Mouse (Mus musculus): ENCODE data around the gene Tkt.
A peak's percentile ranks its signal among the peaks of the same experiment; 100 is the strongest.
"Not testable (repeated sequence)": the region's sequence is repeated elsewhere in the genome, so short reads cannot be mapped to it uniquely, and the experiment has no call there.

Gene Tkt

GRCm38 (mm10) chr14:30548131-30548720, at the start of gene Tkt:
Gene Tkt, plus strand, starts transcription at chr14:30548359.
- peak; percentile 99 for DNase-seq

GRCm38 (mm10) chr14:30504990-30505389, 43.2 kb upstream of the Tkt start:
- DNase-seq, result peak; percentile 2

GRCm38 (mm10) chr14:30510214-30510763, 37.9 kb upstream of the Tkt start:
- peak; percentile 68 for DNase-seq

- DNase-seq, result no peak
Observed at GRCm38 (mm10) chr14:30512896-30513295, 35.3 kb upstream of the Tkt start.

- no peak for DNase-seq
Observed at GRCm38 (mm10) chr14:30515931-30516723, 32.0 kb upstream of the Tkt start.

GRCm38 (mm10) chr14:30519323-30519722, 28.8 kb upstream of the Tkt start:
- DNase-seq, result no peak

- no peak for DNase-seq
Observed at GRCm38 (mm10) chr14:30523356-30523755, 24.8 kb upstream of the Tkt start.

- DNase-seq, result no peak
Observed at GRCm38 (mm10) chr14:30528392-30528791, 19.8 kb upstream of the Tkt start.

GRCm38 (mm10) chr14:30528961-30529360, 19.2 kb upstream of the Tkt start:
- DNase-seq, result no peak

- DNase-seq, result peak; percentile 43
Observed at GRCm38 (mm10) chr14:30529454-30529853, 18.7 kb upstream of the Tkt start.

- DNase-seq, result peak; percentile 84
Observed at GRCm38 (mm10) chr14:30530726-30531269, 17.4 kb upstream of the Tkt start.

GRCm38 (mm10) chr14:30531431-30531830, 16.7 kb upstream of the Tkt start:
- DNase-seq, result peak; percentile 66

- DNase-seq, result no peak
Observed at GRCm38 (mm10) chr14:30531896-30532295, 16.3 kb upstream of the Tkt start.

- DNase-seq, result peak; percentile 70
Observed at GRCm38 (mm10) chr14:30533780-30534450, 14.2 kb upstream of the Tkt start.

GRCm38 (mm10) chr14:30541541-30541940, 6.6 kb upstream of the Tkt start:
- peak; percentile 98 for DNase-seq

GRCm38 (mm10) chr14:30543331-30543730, 4.8 kb upstream of the Tkt start:
- not testable (repeated sequence) for DNase-seq

- DNase-seq, result peak; percentile 100
Observed at GRCm38 (mm10) chr14:30548965-30549776, 1.0 kb downstream of the Tkt start.

- peak; percentile 94 for DNase-seq
Observed at GRCm38 (mm10) chr14:30549777-30550149, 1.6 kb downstream of the Tkt start.

- DNase-seq, result no peak
Observed at GRCm38 (mm10) chr14:30550232-30551070, 2.3 kb downstream of the Tkt start.

- DNase-seq, result peak; percentile 92
Observed at GRCm38 (mm10) chr14:30551509-30551908, 3.4 kb downstream of the Tkt start.

- DNase-seq, result no peak
Observed at GRCm38 (mm10) chr14:30551981-30552380, 3.8 kb downstream of the Tkt start.
